Comparison of ENCODE assay signal across 18 mouse cellular contexts in genomic region chr14:79518123-79518522, GRCm38 (mm10). TPM values are rescaled to one million over a fixed set of nuclear protein-coding genes. Genes with fewer than 3 reads are reported as not detected.
A peak's percentile ranks its signal among the peaks of the same experiment; 100 is the strongest.
DNase-seq lines count a peak whose midpoint lies in the region; ATAC-seq and TF ChIP-seq lines count a peak whose summit lies in the region.
"Had no signal": no experiment of that assay in that cellular context is flagged by ENCODE, and none has a peak within 500 bp of the region (broad histone marks: within the 10 kb centered on the region; RNA-seq: fewer than 3 reads in every experiment).

No protein-coding gene starts in this region.

- DNase-seq in heart, postnatal 0 days (ENCODE audit: low spot score) = no peak
- no peak for DNase-seq in heart, postnatal 36 days
- DNase-seq in thymus, postnatal 0 days (ENCODE audit: low spot score) = peak; percentile 27
- DNase-seq in thymus, postnatal 36 days = no peak
- DNase-seq in cerebellum, adult 8-10 months = no peak
- DNase-seq in adrenal gland, adult 2 months = no peak
- no peak for DNase-seq in adrenal gland, adult (ENCODE audit: inconsistent age in 2 of 2, low spot score in 1 of 2)
- DNase-seq: cerebellum, adult 11 months; cerebellum, postnatal 25 days; heart, postnatal 4 days; layer of hippocampus, postnatal 36 days; right cerebral cortex, postnatal 14 days had no signal

- H3K9ac ChIP-seq in heart, postnatal 0 days (replicated peaks; ENCODE audit: low read depth, low read length) = no peak overlapping the region
- peak overlapping the region; percentile 61; the same call in 1 of the 2 replicates for H3K9ac ChIP-seq in liver, embryonic 12.5 days
- H3K9ac ChIP-seq: forebrain, embryonic 13.5 days; kidney, embryonic 15.5 days; limb, embryonic 15.5 days; midbrain, embryonic 12.5 days had no signal

- H3K4me2 ChIP-seq in heart, postnatal 0 days (ENCODE audit: low read depth, low read length) = peak overlapping the region; percentile 45; the same call in 1 of the 2 replicates
- peak overlapping the region; percentile 61 for H3K4me2 ChIP-seq in liver, embryonic 12.5 days
- H3K4me2 ChIP-seq: forebrain, embryonic 13.5 days; kidney, embryonic 15.5 days; limb, embryonic 15.5 days; midbrain, embryonic 12.5 days had no signal

- intact Hi-C loops in heart, postnatal 36 days (cut with DNase I) = loop anchor here (5.0 kb wide), 1 partner anchor 36 kb away; the partner anchor contains the start of genes Elf1 and Wbp4

- 69% methylated on average over 2 of the region's 2 CpGs for WGBS in heart, postnatal 0 days
- WGBS in liver, embryonic 12.5 days (ENCODE audit: insufficient replicate concordance) = 65% methylated on average over 2 of the region's 2 CpGs

- TF ChIP-seq CTCF in heart, postnatal 0 days (IDR thresholded peaks at IDR 0.05; ENCODE audit: low read depth) = no peak

- H3K9me3 ChIP-seq in heart, postnatal 0 days (replicated peaks; ENCODE audit: control insufficient read depth, low read length) = no peaks in the 10 kb centered on the region
- no peaks in the 10 kb centered on the region for H3K9me3 ChIP-seq in liver, embryonic 12.5 days (replicated peaks)
- H3K9me3 ChIP-seq: forebrain, embryonic 13.5 days; kidney, embryonic 15.5 days; limb, embryonic 15.5 days; midbrain, embryonic 12.5 days had no signal

- no peaks in the 10 kb centered on the region for H3K27me3 ChIP-seq in heart, postnatal 0 days (ENCODE audit: control insufficient read depth, insufficient read depth, low read length)
- H3K27me3 ChIP-seq in liver, embryonic 12.5 days (replicated peaks) = no peaks in the 10 kb centered on the region
- H3K27me3 ChIP-seq: forebrain, embryonic 13.5 days; kidney, embryonic 15.5 days; limb, embryonic 15.5 days; midbrain, embryonic 12.5 days had no signal

- no peak for TF ChIP-seq EP300 in heart, postnatal 0 days (IDR thresholded peaks at IDR 0.05; ENCODE audit: low read depth)

- H3K4me1 ChIP-seq in heart, postnatal 0 days (ENCODE audit: control insufficient read depth, insufficient read depth) = peaks cover 24% of the 10 kb centered on the region
- H3K4me1 ChIP-seq in liver, embryonic 12.5 days = peaks cover 87% of the 10 kb centered on the region
- H3K4me1 ChIP-seq: midbrain, embryonic 12.5 days had no signal

- peak overlapping the region; percentile 26; the same call in 1 of the 2 replicates for H3K27ac ChIP-seq in heart, postnatal 0 days (ENCODE audit: low read depth)
- H3K27ac ChIP-seq in liver, embryonic 12.5 days = 0 out of 2 replicates have a peak overlapping the region, but pooled peaks have one; percentile 67
- H3K27ac ChIP-seq: forebrain, embryonic 13.5 days; hindbrain, postnatal 0 days; kidney, embryonic 15.5 days; midbrain, embryonic 12.5 days had no signal

- ATAC-seq in heart, postnatal 0 days (ENCODE audit: insufficient read depth, low read depth) = no peak
- no peak for ATAC-seq in liver, embryonic 12.5 days
- ATAC-seq: forebrain, embryonic 13.5 days; hindbrain, postnatal 0 days had no signal

- no peaks in the 10 kb centered on the region for H3K36me3 ChIP-seq in heart, postnatal 0 days (replicated peaks; ENCODE audit: control insufficient read depth, insufficient read depth, low read length)
- no peaks in the 10 kb centered on the region for H3K36me3 ChIP-seq in liver, embryonic 12.5 days
- H3K36me3 ChIP-seq: kidney, embryonic 15.5 days; limb, embryonic 15.5 days; midbrain, embryonic 12.5 days had no signal

- H3K4me3 ChIP-seq in heart, postnatal 0 days (ENCODE audit: low read depth, low read length) = peak overlapping the region; percentile 9; the same call in 1 of the 2 replicates
- peak overlapping the region; percentile 28 for H3K4me3 ChIP-seq in liver, embryonic 12.5 days
- H3K4me3 ChIP-seq: forebrain, embryonic 13.5 days; kidney, embryonic 15.5 days; limb, embryonic 15.5 days; midbrain, embryonic 12.5 days had no signal

RNA-seq across cellular contexts. Expression of gene Wbp4, which starts 36.8 kb away (rescaled TPM):
- 9.5 and 10.0 TPM in 2 replicates for total RNA-seq in heart, postnatal 0 days (2014; rRNA removed; ENCODE audit: low replicate concordance)
- polyA plus RNA-seq in heart, postnatal 0 days (2015; fragmentation: Nextera tagmentation; extraction: Ambion mirVana) = 26.6 and 27.2 TPM in 2 replicates
- total RNA-seq in heart, postnatal 36 days (2021) = 10 to 100 TPM; 20.7 to 22.0 TPM
- 45.7 and 49.9 TPM in 2 replicates for polyA plus RNA-seq in thymus, postnatal 0 days (2015; fragmentation: Nextera tagmentation; extraction: Ambion mirVana)
- 22.4 and 23.5 TPM in 2 replicates for polyA plus RNA-seq in liver, embryonic 12.5 days (2016; fragmentation: Nextera tagmentation; extraction: Ambion mirVana)
- total RNA-seq in adrenal gland, adult 2 months (2021) = 10 to 100 TPM; 37.9 to 41.6 TPM
- 4.5 and 5.0 TPM in 2 replicates for polyA plus RNA-seq in adrenal gland, adult 2 months (2012; rRNA removed)

RNA-seq across cellular contexts. Expression of gene Elf1, which starts 37.1 kb away (rescaled TPM):
- total RNA-seq in heart, postnatal 0 days (2014; rRNA removed; ENCODE audit: low replicate concordance) = 11.0 and 13.2 TPM in 2 replicates
- polyA plus RNA-seq in heart, postnatal 0 days (2015; fragmentation: Nextera tagmentation; extraction: Ambion mirVana) = 7.0 and 7.4 TPM in 2 replicates
- 10 to 100 TPM; 13.8 to 17.4 TPM for total RNA-seq in heart, postnatal 36 days (2021)
- 86.6 and 108 TPM in 2 replicates for polyA plus RNA-seq in thymus, postnatal 0 days (2015; fragmentation: Nextera tagmentation; extraction: Ambion mirVana)
- 18.9 and 21.2 TPM in 2 replicates for polyA plus RNA-seq in liver, embryonic 12.5 days (2016; fragmentation: Nextera tagmentation; extraction: Ambion mirVana)
- total RNA-seq in adrenal gland, adult 2 months (2021) = 10 to 100 TPM; 18.0 to 26.6 TPM
- polyA plus RNA-seq in adrenal gland, adult 2 months (2012; rRNA removed) = 6.5 and 7.5 TPM in 2 replicates
